Mouse (Mus musculus) E14TG2a.4 (cell line): ENCODE results near the gene Sell.

Source experiments
- H3K27me3 ChIP-seq: 2 replicates; pipeline ENCODE4 v1.6.1; 2014; ENCODE audit warnings: low read length, control low read depth; ENCODE audit not compliant: insufficient read depth
- H3K36me3 ChIP-seq: 2 replicates; pipeline ENCODE4 v1.6.1; 2014; ENCODE audit warnings: low read length, control low read depth; ENCODE audit not compliant: insufficient read depth
- H3K4me1 ChIP-seq: replicated peaks from 2 replicates; pipeline ENCODE4 v1.6.1; 2014; ENCODE audit warnings: low read depth, low read length, control low read depth
- H3K4me3 ChIP-seq: replicated peaks from 2 replicates; pipeline ENCODE4 v1.5.1; 2014; ENCODE audit warnings: mild to moderate bottlenecking, low read length
- H3K9me3 ChIP-seq: 2 replicates; pipeline ENCODE4 v1.6.1; 2014; ENCODE audit warnings: low read length, control low read depth
- CTCF ChIP-seq: conservative IDR thresholded peaks from 2 replicates; pipeline ENCODE4 v1.5.1; 2014; ENCODE audit warnings: low read length
- NANOG ChIP-seq: IDR thresholded peaks from 2 replicates; pipeline ENCODE4 v1.6.1; 2014; ENCODE audit warnings: borderline replicate concordance, low read length, mixed read lengths
- POU5F1 ChIP-seq: IDR thresholded peaks from 2 replicates; pipeline ENCODE4 v1.6.1; 2014; ENCODE audit warnings: low read length, borderline replicate concordance

Gene Sell

GRCm38 (mm10) chr1:164070461-164070860 lies 8.7 kb downstream of the Sell start:
- Histone ChIP-seq H3K36me3 (no peaks in the 10 kb centered on the region), H3K9me3 (no peaks in the 10 kb centered on the region), H3K27me3 (no peaks in the 10 kb centered on the region), H3K4me1 (no peaks in the 10 kb centered on the region), H3K4me3 (no peak overlapping the region)
- TF ChIP-seq POU5F1 (no peak), NANOG (no peak), CTCF (no peak)

- H3K4me1 ChIP-seq, result no peaks in the 10 kb centered on the region
- no peak for TF ChIP-seq POU5F1
- TF ChIP-seq CTCF, result no peak
- TF ChIP-seq NANOG, result no peak
- no peaks in the 10 kb centered on the region for H3K36me3 ChIP-seq
- H3K27me3 ChIP-seq, result no peaks in the 10 kb centered on the region
- H3K4me3 ChIP-seq, result no peak overlapping the region
- H3K9me3 ChIP-seq, result no peaks in the 10 kb centered on the region
These were observed 9.3 kb downstream of the Sell start for GRCm38 (mm10) chr1:164071111-164071510.

- H3K4me1 ChIP-seq, result no peaks in the 10 kb centered on the region
- TF ChIP-seq POU5F1 (no peak), NANOG (no peak), CTCF (no peak)
- H3K36me3 ChIP-seq, result no peaks in the 10 kb centered on the region
- H3K27me3 ChIP-seq, result no peaks in the 10 kb centered on the region
- no peak overlapping the region for H3K4me3 ChIP-seq
- no peaks in the 10 kb centered on the region for H3K9me3 ChIP-seq
These were observed 10.2 kb downstream of the Sell start for GRCm38 (mm10) chr1:164072001-164072400.

GRCm38 (mm10) chr1:164073091-164073490 lies 11.3 kb downstream of the Sell start:
- H3K27me3 ChIP-seq, result no peaks in the 10 kb centered on the region
- no peak overlapping the region for H3K4me3 ChIP-seq
- no peaks in the 10 kb centered on the region for H3K9me3 ChIP-seq
- H3K4me1 ChIP-seq, result 0 out of 2 replicates have a peak, but pooled peaks cover under 1% of the 10 kb centered on the region
- TF ChIP-seq CTCF (no peak), NANOG (no peak), POU5F1 (no peak)
- H3K36me3 ChIP-seq, result no peaks in the 10 kb centered on the region

- H3K9me3 ChIP-seq, result no peaks in the 10 kb centered on the region
- TF ChIP-seq POU5F1, result no peak
- no peak for TF ChIP-seq CTCF
- TF ChIP-seq NANOG, result no peak
- H3K36me3 ChIP-seq, result no peaks in the 10 kb centered on the region
- no peaks in the 10 kb centered on the region for H3K27me3 ChIP-seq
- no peak overlapping the region for H3K4me3 ChIP-seq
- 0 out of 2 replicates have a peak, but pooled peaks cover 2% of the 10 kb centered on the region for H3K4me1 ChIP-seq
These were observed 12.0 kb downstream of the Sell start for GRCm38 (mm10) chr1:164073803-164074202.

GRCm38 (mm10) chr1:164074606-164075140 lies 12.9 kb downstream of the Sell start:
- TF ChIP-seq CTCF, result no peak
- no peak for TF ChIP-seq NANOG
- TF ChIP-seq POU5F1, result no peak
- Histone ChIP-seq H3K36me3 (no peaks in the 10 kb centered on the region), H3K4me3 (no peak overlapping the region), H3K9me3 (no peaks in the 10 kb centered on the region), H3K27me3 (no peaks in the 10 kb centered on the region), H3K4me1 (0 out of 2 replicates have a peak, but pooled peaks cover 2% of the 10 kb centered on the region)

GRCm38 (mm10) chr1:164075416-164075815 lies 13.6 kb downstream of the Sell start:
- Histone ChIP-seq H3K4me1 (0 out of 2 replicates have a peak, but pooled peaks cover 2% of the 10 kb centered on the region), H3K36me3 (no peaks in the 10 kb centered on the region), H3K4me3 (no peak overlapping the region), H3K9me3 (no peaks in the 10 kb centered on the region), H3K27me3 (no peaks in the 10 kb centered on the region)
- TF ChIP-seq NANOG, result no peak
- TF ChIP-seq CTCF, result no peak
- TF ChIP-seq POU5F1, result no peak

- Histone ChIP-seq H3K4me1 (0 out of 2 replicates have a peak, but pooled peaks cover 2% of the 10 kb centered on the region), H3K27me3 (no peaks in the 10 kb centered on the region)
- TF ChIP-seq POU5F1 (no peak), CTCF (no peak), NANOG (no peak)
These were observed 14.7 kb downstream of the Sell start for GRCm38 (mm10) chr1:164076441-164076840.

GRCm38 (mm10) chr1:164077031-164077430 lies 15.2 kb downstream of the Sell start:
- no peak overlapping the region for H3K4me3 ChIP-seq
- H3K36me3 ChIP-seq, result no peaks in the 10 kb centered on the region
- TF ChIP-seq POU5F1, result no peak
- no peak for TF ChIP-seq NANOG
- no peak for TF ChIP-seq CTCF

More at GRCm38 (mm10) chr1:164076441-164076840, 14.7 kb downstream of the Sell start:
- Histone ChIP-seq H3K9me3 (no peaks in the 10 kb centered on the region), H3K4me3 (no peak overlapping the region), H3K36me3 (no peaks in the 10 kb centered on the region)

More at GRCm38 (mm10) chr1:164077031-164077430, 15.2 kb downstream of the Sell start:
- H3K27me3 ChIP-seq, result no peaks in the 10 kb centered on the region
- H3K9me3 ChIP-seq, result no peaks in the 10 kb centered on the region
- H3K4me1 ChIP-seq, result 0 out of 2 replicates have a peak, but pooled peaks cover 2% of the 10 kb centered on the region
